Comparison of ENCODE assay signal across 10 mouse cellular contexts in genomic region chr4:152756535-152756934, GRCm38 (mm10).
DNase-seq lines count a peak whose midpoint lies in the region; ATAC-seq lines count a peak whose summit lies in the region.
"Had no signal": no experiment of that assay in that cellular context is flagged by ENCODE, and none has a peak within 500 bp of the region (broad histone marks: within the 10 kb centered on the region; RNA-seq: fewer than 3 reads in every experiment).

No protein-coding gene starts in this region.

- peak; percentile 64 for ATAC-seq in forebrain, embryonic 16.5 days
- no peak for ATAC-seq in liver, embryonic 11.5 days (replicated peaks; ENCODE audit: low FRiP score)

- peak; percentile 22 for DNase-seq in gastrocnemius, postnatal 10 days
- DNase-seq in gastrocnemius, adult 8-10 months (ENCODE audit: low spot score in 2 of 2): no peak
- DNase-seq in right cerebral cortex, postnatal 4 days: peak; percentile 48
- no peak for DNase-seq in right cerebral cortex, adult 18-20 months
- DNase-seq in thymus, postnatal 14 days: no peak
- DNase-seq in liver, embryonic 11.5 days (ENCODE audit: low spot score): no peak
- DNase-seq in frontal cortex, postnatal 36 days (ENCODE audit: low spot score in 2 of 2): no peak

- H3K27ac ChIP-seq in forebrain, embryonic 16.5 days (ENCODE audit: low read length): peak overlapping the region; percentile 62
- H3K27ac ChIP-seq in liver, embryonic 11.5 days (ENCODE audit: low read depth, low read length): no peak overlapping the region
- H3K27ac ChIP-seq: left cerebral cortex, adult 2 months; lung, embryonic 15.5 days had no signal

- no peak overlapping the region for H3K9ac ChIP-seq in forebrain, embryonic 16.5 days (replicated peaks; ENCODE audit: low read depth, low read length)
- H3K9ac ChIP-seq in liver, embryonic 11.5 days (ENCODE audit: low read depth, low read length): no peak overlapping the region
- H3K9ac ChIP-seq: lung, embryonic 15.5 days had no signal

- 22% methylated on average over 10 of the region's 10 CpGs for WGBS in forebrain, embryonic 16.5 days
- 82% methylated on average over 10 of the region's 10 CpGs for WGBS in liver, embryonic 11.5 days

- H3K4me2 ChIP-seq in forebrain, embryonic 16.5 days (ENCODE audit: low read length): no peak overlapping the region
- H3K4me2 ChIP-seq in liver, embryonic 11.5 days: no peak overlapping the region
- H3K4me2 ChIP-seq: lung, embryonic 15.5 days had no signal

- H3K4me3 ChIP-seq in forebrain, embryonic 16.5 days (replicated peaks; ENCODE audit: low read length): no peak overlapping the region
- no peak overlapping the region for H3K4me3 ChIP-seq in liver, embryonic 11.5 days (ENCODE audit: low read depth, low read length)
- H3K4me3 ChIP-seq: left cerebral cortex, adult 2 months; lung, embryonic 15.5 days had no signal

- no peaks in the 10 kb centered on the region for H3K27me3 ChIP-seq in forebrain, embryonic 16.5 days (replicated peaks; ENCODE audit: control insufficient read depth, insufficient read depth, low read length)
- H3K27me3 ChIP-seq in liver, embryonic 11.5 days (replicated peaks; ENCODE audit: control insufficient read depth, insufficient read depth, low read length): no peaks in the 10 kb centered on the region
- H3K27me3 ChIP-seq: lung, embryonic 15.5 days had no signal

- peaks cover 15% of the 10 kb centered on the region for H3K4me1 ChIP-seq in forebrain, embryonic 16.5 days (replicated peaks; ENCODE audit: control insufficient read depth, insufficient read depth, low read length)
- no peaks in the 10 kb centered on the region for H3K4me1 ChIP-seq in liver, embryonic 11.5 days (replicated peaks; ENCODE audit: control insufficient read depth, insufficient read depth, low read length)
- H3K4me1 ChIP-seq: lung, embryonic 15.5 days had no signal

- H3K36me3 ChIP-seq in forebrain, embryonic 16.5 days (ENCODE audit: control insufficient read depth, insufficient read depth): no peaks in the 10 kb centered on the region
- no peaks in the 10 kb centered on the region for H3K36me3 ChIP-seq in liver, embryonic 11.5 days (ENCODE audit: control insufficient read depth, insufficient read depth, low read length)
- H3K36me3 ChIP-seq: lung, embryonic 15.5 days had no signal

- H3K9me3 ChIP-seq in forebrain, embryonic 16.5 days (ENCODE audit: control insufficient read depth, low read length): 0 out of 2 replicates have a peak, but pooled peaks cover 2% of the 10 kb centered on the region
- no peaks in the 10 kb centered on the region for H3K9me3 ChIP-seq in liver, embryonic 11.5 days (ENCODE audit: control insufficient read depth, low read length)
- H3K9me3 ChIP-seq: lung, embryonic 15.5 days had no signal

Comparison
In these comparisons a context has a peak if more than half of its experiments do, and no peak if none do; other contexts are left out.
1. DNase-seq: peak in gastrocnemius, postnatal 10 days (single experiment) and right cerebral cortex, postnatal 4 days (single experiment); none in gastrocnemius, adult 8-10 months (0 of 2), right cerebral cortex, adult 18-20 months (single experiment), thymus, postnatal 14 days (single experiment), liver, embryonic 11.5 days (single experiment) and frontal cortex, postnatal 36 days (0 of 2).